Mouse (Mus musculus) forebrain, embryonic 14.5 days (tissue): Measurements from ENCODE around the gene Frem1. TPM values are rescaled to one million over a fixed set of nuclear protein-coding genes. Genes with fewer than 3 reads are reported as not detected.

Experiments
- ATAC-seq: fragments of 200-750 bp; cut with Nextera tagmentation; 2 replicates; pipeline ENCODE4 v1.8.0; 2017; ENCODE audit warnings: mild to moderate bottlenecking, moderate library complexity
- DNase-seq: peaks from one replicate; pipeline ENCODE4 v3.0.0-alpha.2; 2015; ENCODE audit warnings: low spot score
- H3K27ac ChIP-seq: fragments of 300-500 bp; sonication (generic); 2 replicates; pipeline ENCODE4 v1.5.1; 2014; ENCODE audit warnings: low read depth, mild to moderate bottlenecking, control low read depth, low read length, moderate library complexity
- H3K27me3 ChIP-seq: fragments of 300-500 bp; sonication (generic); replicated peaks from 2 replicates; pipeline ENCODE4 v1.6.1; 2014; ENCODE audit warnings: low read length, control low read depth, mixed read lengths; ENCODE audit not compliant: control insufficient read depth, insufficient read depth
- H3K36me3 ChIP-seq: fragments of 300-500 bp; sonication (generic); 2 replicates; pipeline ENCODE4 v1.6.1; 2014; ENCODE audit warnings: low read length, control low read depth; ENCODE audit not compliant: control insufficient read depth, insufficient read depth
- H3K4me1 ChIP-seq: fragments of 300-500 bp; sonication (generic); 2 replicates; pipeline ENCODE4 v1.6.1; 2014; ENCODE audit warnings: antibody characterized with exemption, low read length, control low read depth; ENCODE audit not compliant: control insufficient read depth, insufficient read depth
- H3K4me2 ChIP-seq: fragments of 300-500 bp; sonication (generic); 2 replicates; pipeline ENCODE4 v1.6.1; 2014; ENCODE audit warnings: mild to moderate bottlenecking, control low read depth, low read length
- H3K4me3 ChIP-seq: fragments of 300-500 bp; sonication (generic); 2 replicates; pipeline ENCODE4 v1.5.1; 2014; ENCODE audit warnings: low read depth, low read length, control low read depth
- H3K9ac ChIP-seq: fragments of 300-500 bp; sonication (generic); 2 replicates; pipeline ENCODE4 v1.6.1; 2014; ENCODE audit warnings: mild to moderate bottlenecking, low read length, control low read depth, moderate library complexity
- H3K9me3 ChIP-seq: fragments of 300-500 bp; sonication (generic); replicated peaks from 2 replicates; pipeline ENCODE4 v1.6.1; 2016; ENCODE audit warnings: low read length, control low read depth, mixed read lengths; ENCODE audit not compliant: control insufficient read depth
- WGBS: fragments of 180-500 bp; shearing (Covaris S2); extraction: QIAGEN DNeasy Blood & Tissue Kit; methylation state at CpG from one replicate; pipeline ENCODE4 v1.1.7; 2014; 5-methylcytosine and 5-hydroxymethylcytosine counted together
- polyA plus RNA-seq: library from polyadenylated mRNA; unstranded; fragments of >200 nt; fragmentation: Nextera tagmentation; extraction: Ambion mirVana; gene quantifications from 2 replicates; pipeline ENCODE4 v1.2.1, GENCODE M21; 2014

Frem1 gene
- polyA plus RNA-seq, 1 experiment from 2014 or later = 2.2 TPM

DNA sequence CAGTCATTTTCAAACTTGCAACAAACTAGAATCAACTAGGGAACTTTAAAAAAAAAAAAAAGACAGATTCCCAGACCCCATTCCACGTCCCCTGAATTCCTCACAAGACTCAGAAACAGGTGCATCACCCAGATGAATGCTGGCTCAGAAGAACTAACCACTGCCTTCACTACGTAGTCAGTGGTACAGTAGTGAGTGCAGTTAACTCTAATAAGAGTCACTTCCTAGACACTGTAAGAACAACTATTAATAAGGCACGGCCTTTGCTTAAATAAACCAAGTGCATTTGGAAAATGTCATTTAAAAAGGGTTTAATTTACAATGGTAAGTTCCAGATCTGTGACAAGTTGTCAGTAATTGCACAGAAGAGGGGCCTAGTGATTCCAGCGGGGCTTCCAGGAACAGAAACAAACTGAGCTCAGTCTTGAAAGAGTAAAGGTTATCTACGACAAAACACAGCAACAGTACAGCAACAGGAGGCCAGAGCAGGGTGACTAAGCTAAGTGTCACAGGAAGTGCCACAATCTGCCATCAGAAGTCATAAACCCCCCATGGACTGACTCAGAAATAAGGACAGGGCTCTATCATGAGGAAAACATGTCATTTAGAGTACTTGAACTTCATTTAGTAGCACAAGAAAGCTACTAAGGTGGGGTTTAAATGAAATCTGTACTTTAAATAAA, 203.4 kb downstream of the Frem1 start:
- no peaks in the 10 kb centered on the region for H3K9me3 ChIP-seq
- no peak overlapping the region for H3K9ac ChIP-seq
- peaks cover 9% of the 10 kb centered on the region for H3K36me3 ChIP-seq
- DNase-seq = no peak
- H3K4me1 ChIP-seq = no peaks in the 10 kb centered on the region
- H3K27me3 ChIP-seq = no peaks in the 10 kb centered on the region
- H3K27ac ChIP-seq = no peak overlapping the region
- no peak overlapping the region for H3K4me3 ChIP-seq
- H3K4me2 ChIP-seq = no peak overlapping the region
- no peak for ATAC-seq
- 54% methylated on average over 5 of the region's 5 CpGs for WGBS

Other genes with a start within 250 kb of the Frem1 start
- gene Zdhhc21, start 192.4 kb downstream of the Frem1 start, polyA plus RNA-seq = 13.1 and 15.7 TPM in 2 replicates
- 0.10 TPM in 1 of 2 replicates, not detected in the other for gene Cer1, start 167.2 kb downstream of the Frem1 start, polyA plus RNA-seq